Mouse (Mus musculus) lung, postnatal 0 days (tissue): ENCODE measurements at regions not wholly inside any gene's neighbourhood (a gene's known extent, or its start where the extent isn't known, plus 50 kb on each side); places are given as distances from the start of the nearest gene placed in this dataset.

Experiments used
- CTCF ChIP-seq: IDR thresholded peaks from 2 replicates; pipeline ENCODE4 v1.5.1; 2016; ENCODE audit warnings: antibody characterized with exemption, mild to moderate bottlenecking
- EP300 ChIP-seq: IDR thresholded peaks from 2 replicates; pipeline ENCODE4 v1.6.1; 2016; ENCODE audit warnings: antibody characterized with exemption, mild to moderate bottlenecking, control low read depth

DNA sequence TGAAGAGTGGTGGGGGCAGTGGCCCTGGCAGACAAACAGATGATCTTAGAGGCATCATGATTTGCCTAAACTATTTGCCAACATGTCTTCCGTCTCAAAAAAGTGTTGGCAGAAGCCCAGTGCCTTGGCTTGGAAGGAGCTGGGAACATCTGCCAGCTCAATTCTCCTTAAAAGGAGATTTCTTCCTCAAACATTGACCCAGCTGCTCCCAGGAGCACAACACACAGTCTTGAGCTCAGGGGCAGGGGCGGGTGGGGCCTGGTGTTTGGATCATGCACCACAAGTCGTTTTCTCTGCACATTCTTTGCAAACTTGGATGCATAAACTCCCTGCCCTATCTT, 220.3 kb upstream of the Cdh5 start:
- TF ChIP-seq CTCF: no peak
- no peak for TF ChIP-seq EP300
